Mouse (Mus musculus) spleen, adult 2 months (tissue): Measurements from ENCODE around the gene Pfas. TPM values are rescaled to one million over a fixed set of nuclear protein-coding genes. Genes with fewer than 3 reads are reported as not detected.
"Not testable (repeated sequence)": the region's sequence is repeated elsewhere in the genome, so short reads cannot be mapped to it uniquely, and the experiment has no call there.

Source experiments
- DNase-seq, 2 experiments: peaks; one replicate each; pipeline versions ENCODE4 v3.0.0 to v3.0.0-alpha.2; 2012 to 2021; ENCODE audit warnings: low spot score in 2 of 2, low read depth in 1 of 2
- H3K27ac ChIP-seq: fragments of 200-500 bp; 2 replicates; pipeline ENCODE4 v1.5.1; 2012; ENCODE audit warnings: low read length, inconsistent platforms; ENCODE audit not compliant: insufficient read depth
- H3K27me3 ChIP-seq: fragments of 200-500 bp; 2 replicates; pipeline ENCODE4 v1.6.1; 2012; ENCODE audit warnings: mild to moderate bottlenecking, moderate library complexity, low read length, inconsistent platforms; ENCODE audit not compliant: control insufficient read depth, insufficient read depth
- H3K36me3 ChIP-seq: fragments of 200-500 bp; 2 replicates; pipeline ENCODE4 v1.6.1; 2012; ENCODE audit warnings: mild to moderate bottlenecking, low read length, inconsistent platforms; ENCODE audit not compliant: control insufficient read depth, insufficient read depth
- H3K4me1 ChIP-seq: fragments of 200-500 bp; 2 replicates; pipeline ENCODE4 v1.6.1; 2011; ENCODE audit warnings: inconsistent platforms; ENCODE audit not compliant: control insufficient read depth, insufficient read depth, insufficient read length
- H3K4me3 ChIP-seq: fragments of 200-500 bp; 2 replicates; pipeline ENCODE4 v1.5.1; 2011; ENCODE audit warnings: mild to moderate bottlenecking, inconsistent platforms; ENCODE audit not compliant: insufficient read depth, insufficient read length; ENCODE audit errors: extremely low read depth
- CTCF ChIP-seq: fragments of 200-500 bp; IDR thresholded peaks from 2 replicates; pipeline ENCODE4 v1.5.1; 2011; ENCODE audit warnings: mild to moderate bottlenecking, inconsistent platforms; ENCODE audit not compliant: insufficient read depth, insufficient read length, insufficient replicate concordance; ENCODE audit errors: extremely low read depth
- POLR2A ChIP-seq: fragments of 200-500 bp; IDR thresholded peaks from 2 replicates; pipeline ENCODE4 v1.6.1; 2011; ENCODE audit warnings: low read depth, low read length, inconsistent platforms
- WGBS: fragments of 180-500 bp; shearing (Covaris S2); methylation state at CpG from one replicate; pipeline ENCODE4 v1.1.7; 2018; 5-methylcytosine and 5-hydroxymethylcytosine counted together
- polyA plus RNA-seq: library from polyadenylated mRNA; depleted of rRNA; stranded (reverse); fragments of >200 nt; gene quantifications from 2 replicates; pipeline ENCODE4 v1.2.3, GENCODE M21; 2012

Gene Pfas
- polyA plus RNA-seq, 1 experiment: 14.0 TPM

DNA sequence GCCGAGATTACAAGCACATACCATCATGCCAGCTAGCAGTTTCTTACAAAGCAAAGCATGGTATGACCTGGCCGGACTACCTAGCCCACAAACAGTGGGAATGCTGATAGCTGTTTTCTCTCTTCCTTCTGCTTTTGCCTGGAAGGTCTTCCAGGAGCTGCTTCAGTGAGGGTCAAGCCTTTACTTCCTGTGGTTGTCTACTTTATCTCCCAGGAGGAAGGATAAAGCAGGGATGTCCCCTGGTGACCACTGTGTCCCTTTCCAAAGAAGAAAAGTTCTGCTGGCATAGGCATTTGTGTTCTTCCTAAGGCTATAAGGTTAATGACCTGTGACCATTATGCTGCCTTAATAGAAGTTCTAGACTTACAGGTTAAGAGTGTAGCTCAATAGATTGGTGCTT is 44.9 kb downstream of the Pfas start:
- 81% methylated on average over 2 of the region's 2 CpGs for WGBS
- Histone ChIP-seq H3K27me3 (no peaks in the 10 kb centered on the region), H3K4me3 (no peak overlapping the region)

DNA sequence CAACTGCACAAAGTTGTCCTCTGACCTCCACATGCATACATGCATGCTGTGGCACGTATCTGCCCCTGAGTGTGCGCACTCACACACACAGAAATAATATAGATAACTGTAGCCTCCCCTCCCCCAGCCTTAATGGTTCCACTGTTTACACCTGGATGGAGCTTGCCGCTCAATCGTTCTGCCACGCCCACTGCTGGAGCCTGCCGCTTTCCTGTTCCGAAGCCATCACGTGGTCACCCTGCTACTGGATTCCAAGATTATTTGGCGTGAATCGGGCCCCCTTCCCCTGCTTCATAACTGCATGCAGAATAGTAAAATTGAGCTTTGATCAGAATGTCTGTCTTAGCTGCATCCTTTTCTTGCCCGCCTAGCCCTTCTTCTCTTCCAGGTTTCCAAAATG is 46.1 kb downstream of the Pfas start:
- not testable (repeated sequence) for H3K36me3 ChIP-seq, DNase-seq, H3K27me3 ChIP-seq, H3K27ac ChIP-seq, H3K4me3 ChIP-seq, H3K4me1 ChIP-seq
- 65% methylated on average over 11 of the region's 11 CpGs for WGBS

More for the DNA sequence above, 44.9 kb downstream of the Pfas start:
- H3K36me3 ChIP-seq: no peaks in the 10 kb centered on the region
- H3K4me1 ChIP-seq: no peaks in the 10 kb centered on the region; the same call in 1 of the 2 replicates
- no peak overlapping the region for H3K27ac ChIP-seq
- TF ChIP-seq POLR2A (no peak), CTCF (no peak)
- DNase-seq: no peak

DNA sequence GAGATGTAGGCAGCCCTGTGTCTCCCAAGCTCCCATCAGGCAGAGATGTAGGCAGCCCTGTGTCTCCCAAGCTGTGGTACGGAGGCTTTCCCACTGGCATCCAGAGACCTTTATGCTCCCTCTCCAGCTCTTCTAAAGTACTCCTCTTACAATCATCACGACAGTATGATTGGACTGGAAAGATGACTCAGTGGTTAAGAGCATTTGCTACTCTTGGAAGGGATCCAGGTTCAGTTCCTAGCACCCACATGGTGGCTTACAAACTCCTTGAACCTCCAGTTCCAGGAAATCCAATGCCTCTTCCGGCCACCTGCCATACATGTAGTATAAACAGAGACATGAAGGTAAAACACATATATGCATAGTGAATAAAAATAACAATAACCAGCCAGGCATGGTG is 46.7 kb downstream of the Pfas start:
- TF ChIP-seq CTCF: no peak
- TF ChIP-seq POLR2A: no peak
- DNase-seq: no peak
- no peak overlapping the region for H3K4me3 ChIP-seq
- WGBS: 72% methylated on average over 3 of the region's 3 CpGs
- H3K27me3 ChIP-seq: no peaks in the 10 kb centered on the region
- H3K27ac ChIP-seq: no peak overlapping the region
- no peaks in the 10 kb centered on the region for H3K36me3 ChIP-seq
- no peaks in the 10 kb centered on the region for H3K4me1 ChIP-seq

DNA sequence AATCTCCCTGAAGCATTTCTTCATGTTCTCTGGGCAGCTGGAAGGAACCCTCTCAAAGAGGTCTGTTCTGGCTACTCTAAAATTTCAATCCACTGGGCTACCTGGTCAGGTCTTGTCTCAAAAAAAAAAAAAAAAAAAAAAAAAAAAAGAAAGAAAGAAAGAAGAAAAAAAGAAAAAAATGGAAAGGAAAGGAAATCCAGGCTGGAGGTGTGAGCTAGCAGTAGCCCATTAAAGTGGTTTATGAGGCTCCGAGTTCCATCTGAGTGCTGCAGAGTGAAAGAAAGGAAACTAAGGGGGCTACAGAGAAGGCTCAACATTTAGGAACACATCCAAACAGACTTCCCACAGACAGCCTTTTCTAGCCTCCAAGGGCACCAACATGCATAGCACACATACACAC is 50.3 kb downstream of the Pfas start:
- no peak for DNase-seq
- H3K27me3 ChIP-seq: 0 out of 2 replicates have a peak, but pooled peaks cover 5% of the 10 kb centered on the region
- no peak overlapping the region for H3K4me3 ChIP-seq
- H3K36me3 ChIP-seq: no peaks in the 10 kb centered on the region
- 91% methylated on average over 1 of the region's 1 CpGs for WGBS
- no peak overlapping the region for H3K27ac ChIP-seq
- H3K4me1 ChIP-seq: peaks cover 4% of the 10 kb centered on the region; the same call in 1 of the 2 replicates
- TF ChIP-seq POLR2A (no peak), CTCF (no peak)

DNA sequence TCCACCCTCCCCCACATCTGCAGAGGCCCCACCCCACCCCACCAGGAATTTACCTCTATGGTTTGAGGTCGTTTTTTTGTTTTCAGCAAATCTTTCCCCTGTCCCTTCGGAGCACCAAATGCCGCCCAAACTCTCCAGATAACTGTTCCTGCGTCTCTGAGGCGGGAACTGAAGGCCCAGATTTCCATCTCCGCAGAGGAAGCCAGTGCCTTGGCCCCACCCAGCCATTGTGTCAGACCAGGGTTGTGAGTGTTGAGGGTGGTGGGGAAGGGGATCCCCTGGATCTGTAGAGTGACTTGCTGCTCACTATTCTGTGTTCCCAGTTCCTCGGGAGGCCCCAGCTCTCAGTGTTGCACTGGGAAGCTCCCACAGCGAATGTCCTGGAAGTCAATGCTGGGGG is 51.0 kb downstream of the Pfas start, which contains the start of gene Arhgef15:
TSS of gene Arhgef15 (minus strand) at position 173 of the 400 bp plus-strand sequence.
- H3K27ac ChIP-seq: peak within 1 kb of the TSS; percentile 43; the same call in 1 of the 2 replicates
- H3K27me3 ChIP-seq: 0 out of 2 replicates have a peak, but pooled peaks cover 5% of the 10 kb centered on the region
- TF ChIP-seq POLR2A (no peak), CTCF (no peak)

DNA sequence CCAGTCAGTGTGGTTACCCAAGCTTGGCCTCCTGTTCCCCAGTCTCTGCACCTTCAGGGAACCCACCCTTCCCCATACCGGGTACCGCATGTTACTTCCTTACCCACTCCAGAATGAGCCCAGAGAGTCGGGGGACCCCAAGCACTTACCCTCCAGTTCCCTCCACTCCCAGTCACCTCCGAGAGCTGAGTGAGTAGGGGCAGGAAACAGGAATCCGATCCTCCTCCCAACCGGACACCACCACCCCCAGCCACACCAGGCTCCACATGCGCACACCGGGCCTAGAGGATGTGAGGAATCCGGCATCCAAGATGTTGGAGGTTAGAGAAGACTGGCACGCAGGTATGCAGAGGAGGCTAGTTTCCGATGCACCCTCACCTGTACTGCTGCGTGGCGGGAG is 51.6 kb downstream of the Pfas start:
- DNase-seq: no peak
- TF ChIP-seq CTCF: no peak
- TF ChIP-seq POLR2A: no peak
- WGBS: 72% methylated on average over 13 of the region's 13 CpGs
- Histone ChIP-seq H3K4me3 (peak overlapping the region; percentile 16; the same call in 1 of the 2 replicates), H3K4me1 (peaks cover 4% of the 10 kb centered on the region; the same call in 1 of the 2 replicates), H3K27ac (peak overlapping the region; percentile 43; the same call in 1 of the 2 replicates), H3K27me3 (0 out of 2 replicates have a peak, but pooled peaks cover 5% of the 10 kb centered on the region), H3K36me3 (no peaks in the 10 kb centered on the region)

More for the DNA sequence above, 51.0 kb downstream of the Pfas start, which contains the start of gene Arhgef15:
- Histone ChIP-seq H3K36me3 (no peaks in the 10 kb centered on the region), H3K4me1 (peaks cover 4% of the 10 kb centered on the region; the same call in 1 of the 2 replicates), H3K4me3 (peak within 1 kb of the TSS; percentile 16; the same call in 1 of the 2 replicates)
- no peak for DNase-seq
- 82% methylated on average over 8 of the region's 8 CpGs for WGBS

DNA sequence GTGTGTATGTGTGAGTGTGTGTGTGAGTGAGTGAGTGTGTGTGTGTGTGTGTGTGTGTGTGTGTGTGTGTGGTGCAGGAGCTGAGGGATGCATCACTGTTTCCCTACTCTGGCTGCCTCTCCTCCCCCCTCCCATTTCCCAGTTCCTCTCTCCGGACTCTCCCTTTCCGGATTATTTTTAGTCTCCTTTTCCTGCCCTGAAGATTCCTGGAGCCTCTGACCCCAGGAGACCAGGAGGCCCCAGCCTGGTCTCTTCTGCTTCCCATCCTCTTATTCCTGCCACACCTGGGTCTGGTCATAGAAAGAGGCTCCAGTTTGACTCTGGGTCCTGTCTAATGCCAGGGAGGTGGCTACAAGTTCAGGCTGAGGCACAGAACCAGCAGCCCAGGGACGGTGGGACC is 52.2 kb downstream of the Pfas start:
- TF ChIP-seq CTCF (no peak), POLR2A (no peak)
- peaks cover 5% of the 10 kb centered on the region; the same call in 1 of the 2 replicates for H3K27me3 ChIP-seq
- WGBS: 81% methylated on average over 3 of the region's 3 CpGs
- no peaks in the 10 kb centered on the region for H3K36me3 ChIP-seq
- H3K4me1 ChIP-seq: peaks cover 4% of the 10 kb centered on the region; the same call in 1 of the 2 replicates
- no peak for DNase-seq
- 0 out of 2 replicates have a peak overlapping the region, but pooled peaks have one; percentile 43 for H3K27ac ChIP-seq
- peak overlapping the region; percentile 11; the same call in 1 of the 2 replicates for H3K4me3 ChIP-seq
